Mouse (Mus musculus): Measurements from ENCODE around the gene Hsd17b10.

The Hsd17b10 gene

GRCm38 (mm10) chrX:152001737-152002710 lies at the start of gene Hsd17b10:
Hsd17b10 (plus strand) TSS chrX:152001845.
- peak; percentile 81 for DNase-seq (ENCODE audit: low spot score)

DNA sequence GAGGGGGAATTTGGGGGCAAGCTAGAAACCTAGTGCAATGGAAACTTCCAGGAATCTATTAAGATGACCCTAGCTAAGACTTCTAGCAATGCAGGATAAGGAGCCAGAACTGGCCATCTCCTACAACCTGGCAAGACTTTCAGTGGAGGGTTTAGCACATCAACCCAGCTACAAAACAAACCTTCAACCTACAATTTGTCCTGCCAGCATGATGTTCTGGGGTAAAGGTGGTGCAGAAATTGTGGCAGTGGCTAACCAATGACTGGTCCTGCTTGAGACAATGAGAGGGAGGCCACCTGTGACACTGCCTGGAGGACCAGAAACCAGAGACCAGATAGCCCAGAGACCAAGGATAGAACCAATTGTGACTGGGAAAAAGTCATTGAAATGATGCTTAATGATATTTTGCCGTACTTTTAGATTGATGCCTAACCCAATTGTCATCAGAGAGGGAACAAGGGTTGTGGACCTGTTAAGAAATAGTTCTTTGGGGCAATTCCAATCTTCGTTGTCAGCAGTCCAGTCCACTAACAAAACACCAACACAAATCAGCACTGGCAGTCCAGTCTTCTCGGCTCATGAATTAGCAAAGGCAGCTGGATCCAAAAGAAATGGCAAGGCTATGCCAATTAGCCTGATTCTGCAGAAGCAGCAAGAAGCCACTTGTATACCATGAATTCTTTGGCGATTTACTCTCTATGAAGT lies 2.5 kb upstream of the Hsd17b10 start:
- DNase-seq (ENCODE audit: low spot score) = no peak

- no peak for DNase-seq (ENCODE audit: low spot score)
These were observed 412 bp upstream of the Hsd17b10 start for GRCm38 (mm10) chrX:152001182-152001684.

GRCm38 (mm10) chrX:152002865-152003264 lies 1.2 kb downstream of the Hsd17b10 start:
- DNase-seq (ENCODE audit: low spot score) = no peak

DNA sequence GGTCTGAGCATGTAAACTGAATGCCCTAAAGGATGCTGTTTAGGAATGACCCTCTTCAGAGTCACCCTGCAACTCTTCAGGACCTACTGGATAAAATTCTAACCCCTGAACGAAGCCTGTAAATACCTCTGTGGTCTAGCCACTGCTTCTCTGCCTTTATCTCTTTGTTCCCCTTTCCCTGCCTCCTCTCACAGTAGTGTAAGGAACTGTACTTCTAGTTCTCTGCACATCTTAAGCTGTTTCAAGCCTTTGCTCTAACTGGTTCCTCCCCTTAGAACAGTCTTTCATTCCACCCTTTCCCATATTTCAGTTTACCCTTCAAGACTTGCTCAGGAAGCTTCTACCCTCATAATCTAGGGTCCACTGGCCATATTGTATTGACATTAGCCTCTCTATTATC lies 6.2 kb downstream of the Hsd17b10 start:
- DNase-seq (ENCODE audit: low spot score) = no peak

DNA sequence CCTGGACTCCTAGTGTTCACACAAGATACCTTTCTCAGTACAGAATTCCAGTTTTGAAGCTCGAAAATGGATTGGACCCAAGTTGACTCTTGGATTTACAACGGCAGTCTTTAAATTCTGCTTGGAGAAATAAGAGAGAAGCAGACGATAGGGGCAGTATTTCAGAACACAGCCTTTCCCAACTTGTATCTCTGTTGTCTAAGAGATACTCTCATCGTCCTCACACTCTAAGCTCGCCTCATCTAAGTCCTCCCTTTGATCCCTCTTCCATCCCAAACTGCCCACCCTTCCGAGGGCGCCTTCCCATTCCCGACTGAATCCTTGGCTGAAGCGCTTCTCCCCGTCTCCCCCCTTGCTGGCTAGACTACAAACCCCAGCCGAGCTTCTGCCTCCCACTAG lies 14.1 kb downstream of the Hsd17b10 start:
- no peak for DNase-seq (ENCODE audit: low spot score)

GRCm38 (mm10) chrX:152016151-152017145 lies 14.8 kb downstream of the Hsd17b10 start, which contains the start of the genes Ribc1 and Smc1a:
Ribc1 (minus strand) TSS chrX:152016295.
Smc1a (plus strand) TSS chrX:152016428.
- peak; percentile 91 for DNase-seq (ENCODE audit: low spot score)

- DNase-seq (ENCODE audit: low spot score) = no peak
These were observed 15.5 kb downstream of the Hsd17b10 start for GRCm38 (mm10) chrX:152017186-152017585.

GRCm38 (mm10) chrX:152019294-152019693 lies 17.6 kb downstream of the Hsd17b10 start:
- DNase-seq (ENCODE audit: low spot score) = no peak

DNA sequence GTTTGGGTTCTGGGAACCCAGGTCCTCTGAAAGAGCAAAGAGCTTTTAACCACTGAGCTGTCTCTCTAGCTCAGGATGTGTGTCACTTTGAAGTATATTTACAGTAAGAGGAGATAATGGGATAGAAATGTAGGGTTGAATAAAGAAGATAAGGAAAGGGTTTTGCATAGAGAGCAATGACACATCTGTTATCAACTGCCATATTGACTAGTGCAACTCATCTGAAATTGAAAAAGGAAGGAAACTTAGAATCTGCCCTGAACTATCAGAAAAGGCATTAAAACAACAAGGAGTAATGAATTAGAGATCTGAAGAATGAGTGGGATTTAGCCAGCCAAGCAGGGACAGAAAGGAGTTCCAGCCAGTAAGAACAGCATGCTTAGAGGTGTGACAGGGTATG lies 38.2 kb downstream of the Hsd17b10 start:
- no peak for DNase-seq (ENCODE audit: low spot score)

- DNase-seq (ENCODE audit: low spot score) = no peak
These were observed 45.6 kb downstream of the Hsd17b10 start for GRCm38 (mm10) chrX:152047230-152047629.

DNA sequence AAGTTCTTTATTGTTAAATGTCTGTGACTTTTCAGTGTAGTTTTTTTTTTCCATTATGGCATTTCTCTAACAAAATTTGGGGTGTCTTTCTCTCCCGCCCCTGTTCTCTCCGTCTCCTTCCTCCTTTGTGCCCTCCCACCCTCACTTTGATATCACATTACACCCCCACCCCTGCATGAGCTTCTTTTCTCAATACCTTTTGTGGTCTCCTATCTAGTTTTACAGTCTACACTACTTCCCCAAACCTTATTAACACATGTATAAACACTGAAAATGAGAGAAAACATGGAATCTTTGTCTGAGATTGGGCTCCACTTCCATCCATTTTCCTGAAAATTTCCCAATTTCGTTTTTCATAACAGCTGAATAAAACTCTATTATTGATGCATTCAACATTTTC lies 50.9 kb downstream of the Hsd17b10 start:
- DNase-seq (ENCODE audit: low spot score) = no peak

Data from layer of hippocampus, adult 11-12 months (tissue).